Mouse (Mus musculus): ENCODE results near the gene Syt12. TPM values are rescaled to one million over a fixed set of nuclear protein-coding genes. Genes with fewer than 3 reads are reported as not detected.

The Syt12 gene
- 0.82 and 2.3 TPM in 2 replicates for polyA plus RNA-seq (2012; rRNA removed)

GRCm38 (mm10) chr19:4477345-4478189 lies at the start of gene Syt12:
Gene Syt12 (minus strand): TSS chr19:4477447.
- peak; percentile 37 for DNase-seq
- TF ChIP-seq CTCF (IDR thresholded peaks at IDR 0.05; ENCODE audit: insufficient read depth, low read length) (no peak), POLR2A (IDR thresholded peaks at IDR 0.05; ENCODE audit: borderline replicate concordance, extremely low read depth, low read depth, low read length) (no peak)
- WGBS = 8% methylated on average over 21 of the region's 21 CpGs
- H3K4me3 ChIP-seq (replicated peaks; ENCODE audit: extremely low read depth, low read depth, low read length) = no peak within 1 kb of the TSS
- H3K4me1 ChIP-seq (ENCODE audit: control insufficient read depth, insufficient read depth, low read length) = peaks cover 4% of the 10 kb centered on the region; the same call in 1 of the 2 replicates

GRCm38 (mm10) chr19:4521426-4522050 lies 44.3 kb upstream of the Syt12 start:
- DNase-seq = no peak
- Histone ChIP-seq H3K4me3 (replicated peaks; ENCODE audit: extremely low read depth, low read depth, low read length) (no peak overlapping the region), H3K4me1 (ENCODE audit: control insufficient read depth, insufficient read depth, low read length) (no peaks in the 10 kb centered on the region)
- no peak for TF ChIP-seq POLR2A (IDR thresholded peaks at IDR 0.05; ENCODE audit: borderline replicate concordance, extremely low read depth, low read depth, low read length)
- no peak for TF ChIP-seq CTCF (IDR thresholded peaks at IDR 0.05; ENCODE audit: insufficient read depth, low read length)
- WGBS = 78% methylated on average over 3 of the region's 3 CpGs

- WGBS = 73% methylated on average over 1 of the region's 1 CpGs
- no peak overlapping the region for H3K4me3 ChIP-seq (replicated peaks; ENCODE audit: extremely low read depth, low read depth, low read length)
- TF ChIP-seq CTCF (IDR thresholded peaks at IDR 0.05; ENCODE audit: insufficient read depth, low read length) = no peak
- no peak for TF ChIP-seq POLR2A (IDR thresholded peaks at IDR 0.05; ENCODE audit: borderline replicate concordance, extremely low read depth, low read depth, low read length)
- H3K4me1 ChIP-seq (ENCODE audit: control insufficient read depth, insufficient read depth, low read length) = no peaks in the 10 kb centered on the region
- DNase-seq = no peak
Observed at GRCm38 (mm10) chr19:4517483-4517882, 40.2 kb upstream of the Syt12 start.

GRCm38 (mm10) chr19:4516288-4516687 lies 39.0 kb upstream of the Syt12 start:
- 64% methylated on average over 2 of the region's 2 CpGs for WGBS
- no peak for DNase-seq
- H3K4me1 ChIP-seq (ENCODE audit: control insufficient read depth, insufficient read depth, low read length) = no peaks in the 10 kb centered on the region
- H3K4me3 ChIP-seq (replicated peaks; ENCODE audit: extremely low read depth, low read depth, low read length) = no peak overlapping the region
- TF ChIP-seq POLR2A (IDR thresholded peaks at IDR 0.05; ENCODE audit: borderline replicate concordance, extremely low read depth, low read depth, low read length) (no peak), CTCF (IDR thresholded peaks at IDR 0.05; ENCODE audit: insufficient read depth, low read length) (no peak)

- WGBS = 59% methylated on average over 2 of the region's 2 CpGs
- DNase-seq = no peak
Observed at GRCm38 (mm10) chr19:4515746-4516145, 38.5 kb upstream of the Syt12 start.

GRCm38 (mm10) chr19:4513236-4513858 lies 36.1 kb upstream of the Syt12 start:
- WGBS = 64% methylated on average over 4 of the region's 4 CpGs
- Histone ChIP-seq H3K4me3 (replicated peaks; ENCODE audit: extremely low read depth, low read depth, low read length) (no peak overlapping the region), H3K4me1 (ENCODE audit: control insufficient read depth, insufficient read depth, low read length) (peaks cover 4% of the 10 kb centered on the region)
- DNase-seq = no peak
- TF ChIP-seq CTCF (IDR thresholded peaks at IDR 0.05; ENCODE audit: insufficient read depth, low read length) = no peak
- no peak for TF ChIP-seq POLR2A (IDR thresholded peaks at IDR 0.05; ENCODE audit: borderline replicate concordance, extremely low read depth, low read depth, low read length)

More at GRCm38 (mm10) chr19:4515746-4516145, 38.5 kb upstream of the Syt12 start:
- no peak overlapping the region for H3K4me3 ChIP-seq (replicated peaks; ENCODE audit: extremely low read depth, low read depth, low read length)
- no peaks in the 10 kb centered on the region; the same call in 1 of the 2 replicates for H3K4me1 ChIP-seq (ENCODE audit: control insufficient read depth, insufficient read depth, low read length)
- no peak for TF ChIP-seq POLR2A (IDR thresholded peaks at IDR 0.05; ENCODE audit: borderline replicate concordance, extremely low read depth, low read depth, low read length)
- no peak for TF ChIP-seq CTCF (IDR thresholded peaks at IDR 0.05; ENCODE audit: insufficient read depth, low read length)

- DNase-seq = no peak
- peaks cover 4% of the 10 kb centered on the region for H3K4me1 ChIP-seq (ENCODE audit: control insufficient read depth, insufficient read depth, low read length)
- H3K4me3 ChIP-seq (replicated peaks; ENCODE audit: extremely low read depth, low read depth, low read length) = peak overlapping the region; percentile 85
- TF ChIP-seq CTCF (IDR thresholded peaks at IDR 0.05; ENCODE audit: insufficient read depth, low read length) (no peak), POLR2A (IDR thresholded peaks at IDR 0.05; ENCODE audit: borderline replicate concordance, extremely low read depth, low read depth, low read length) (no peak)
- WGBS = 7% methylated on average over 13 of the region's 13 CpGs
Observed at GRCm38 (mm10) chr19:4511116-4511841, 34.0 kb upstream of the Syt12 start.

- WGBS = under 1% methylated on average over 82 of the region's 82 CpGs
- Histone ChIP-seq H3K4me3 (replicated peaks; ENCODE audit: extremely low read depth, low read depth, low read length) (peak within 1 kb of the TSS; percentile 85), H3K4me1 (ENCODE audit: control insufficient read depth, insufficient read depth, low read length) (peaks cover 4% of the 10 kb centered on the region)
- TF ChIP-seq CTCF (IDR thresholded peaks at IDR 0.05; ENCODE audit: insufficient read depth, low read length) (no peak), POLR2A (IDR thresholded peaks at IDR 0.05; ENCODE audit: borderline replicate concordance, extremely low read depth, low read depth, low read length) (peak; percentile 83)
- peak; percentile 99 for DNase-seq
Observed at GRCm38 (mm10) chr19:4509986-4510963, 33.0 kb upstream of the Syt12 start, which contains the start of gene Pcx. Gene Pcx (plus strand): TSS chr19:4510472.
